Mouse (Mus musculus) heart, postnatal 0 days (tissue): ENCODE measurements around the gene Ralbp1. TPM values are rescaled to one million over a fixed set of nuclear protein-coding genes. Genes with fewer than 3 reads are reported as not detected.

Experiments
- ATAC-seq: fragments of 200-750 bp; cut with Nextera tagmentation; 2 replicates; pipeline ENCODE4 v1.8.0; 2017; ENCODE audit warnings: low read depth, moderate number of reproducible peaks, moderate library complexity; ENCODE audit not compliant: insufficient read depth
- DNase-seq: peaks from one replicate; pipeline ENCODE4 v3.0.0-alpha.2; 2016; ENCODE audit warnings: low spot score
- H3K27ac ChIP-seq: fragments of 300-500 bp; sonication (generic); 2 replicates; pipeline ENCODE4 v1.5.1; 2014; ENCODE audit warnings: low read depth, mild to moderate bottlenecking
- H3K27me3 ChIP-seq: fragments of 300-500 bp; sonication (generic); 2 replicates; pipeline ENCODE4 v1.6.1; 2014; ENCODE audit warnings: low read length, mixed read lengths; ENCODE audit not compliant: control insufficient read depth, insufficient read depth
- H3K36me3 ChIP-seq: fragments of 300-500 bp; sonication (generic); replicated peaks from 2 replicates; pipeline ENCODE4 v1.6.1; 2014; ENCODE audit warnings: low read length, mixed read lengths; ENCODE audit not compliant: control insufficient read depth, insufficient read depth
- H3K4me1 ChIP-seq: fragments of 300-500 bp; sonication (generic); 2 replicates; pipeline ENCODE4 v1.6.1; 2014; ENCODE audit warnings: antibody characterized with exemption; ENCODE audit not compliant: control insufficient read depth, insufficient read depth
- H3K4me2 ChIP-seq: fragments of 300-500 bp; sonication (generic); 2 replicates; pipeline ENCODE4 v1.6.1; 2014; ENCODE audit warnings: low read depth, mild to moderate bottlenecking, low read length, moderate library complexity
- H3K4me3 ChIP-seq: fragments of 300-500 bp; sonication (generic); 2 replicates; pipeline ENCODE4 v1.5.1; 2014; ENCODE audit warnings: low read depth, low read length
- H3K9ac ChIP-seq: fragments of 300-500 bp; sonication (generic); replicated peaks from 2 replicates; pipeline ENCODE4 v1.6.1; 2014; ENCODE audit warnings: low read depth, low read length, mixed read lengths
- H3K9me3 ChIP-seq: fragments of 300-500 bp; sonication (generic); replicated peaks from 2 replicates; pipeline ENCODE4 v1.6.1; 2016; ENCODE audit warnings: low read length; ENCODE audit not compliant: control insufficient read depth
- CTCF ChIP-seq: IDR thresholded peaks from 2 replicates; pipeline ENCODE4 v1.5.1; 2016; ENCODE audit warnings: antibody characterized with exemption, control low read depth, low read depth
- EP300 ChIP-seq: IDR thresholded peaks from 2 replicates; pipeline ENCODE4 v1.6.1; 2016; ENCODE audit warnings: antibody characterized with exemption, low read depth
- WGBS: fragments of 180-500 bp; shearing (Covaris S2); extraction: QIAGEN DNeasy Blood & Tissue Kit; methylation state at CpG from one replicate; pipeline ENCODE4 v1.1.7; 2014; 5-methylcytosine and 5-hydroxymethylcytosine counted together
- polyA plus RNA-seq: library from polyadenylated mRNA; unstranded; fragments of >200 nt; fragmentation: Nextera tagmentation; extraction: Ambion mirVana; gene quantifications from 2 replicates; pipeline ENCODE4 v1.2.1, GENCODE M21; 2015
- total RNA-seq: library from RNA; depleted of rRNA; stranded (reverse); fragments of >200 nt; gene quantifications from 2 replicates; pipeline ENCODE4 v1.2.3, GENCODE M21; 2014; ENCODE audit warnings: low replicate concordance

The Ralbp1 gene
- total and polyA plus RNA-seq, 2 experiments from 2014 or later, result 37.9 to 39.0 TPM

- H3K4me2 ChIP-seq, result peak overlapping the region; percentile 50
- H3K4me3 ChIP-seq, result no peak overlapping the region
- H3K27ac ChIP-seq, result peak overlapping the region; percentile 95
- WGBS, result 10% methylated on average over 8 of the region's 8 CpGs
- H3K36me3 ChIP-seq, result no peaks in the 10 kb centered on the region
- H3K9me3 ChIP-seq, result no peaks in the 10 kb centered on the region
- TF ChIP-seq CTCF (no peak), EP300 (no peak)
- peaks cover 6% of the 10 kb centered on the region; the same call in 1 of the 2 replicates for H3K4me1 ChIP-seq
- peak; percentile 87 for DNase-seq
- peak overlapping the region; percentile 28; the same call in 1 of the 2 replicates for H3K9ac ChIP-seq
- H3K27me3 ChIP-seq, result no peaks in the 10 kb centered on the region
- ATAC-seq, result peak; percentile 96
These were observed 30.6 kb upstream of the Ralbp1 start for GRCm38 (mm10) chr17:65916135-65916668.

- DNase-seq (no peak), ATAC-seq (no peak)
- Histone ChIP-seq H3K27me3 (no peaks in the 10 kb centered on the region), H3K27ac (no peak overlapping the region), H3K4me3 (no peak overlapping the region), H3K9me3 (no peaks in the 10 kb centered on the region), H3K4me1 (peaks cover 6% of the 10 kb centered on the region; the same call in 1 of the 2 replicates), H3K9ac (no peak overlapping the region), H3K4me2 (no peak overlapping the region), H3K36me3 (no peaks in the 10 kb centered on the region)
- WGBS, result 71% methylated on average over 6 of the region's 6 CpGs
- TF ChIP-seq EP300, result no peak
These were observed 28.5 kb upstream of the Ralbp1 start for GRCm38 (mm10) chr17:65914083-65914482.

- WGBS, result 82% methylated on average over 2 of the region's 2 CpGs
These were observed 26.6 kb upstream of the Ralbp1 start for GRCm38 (mm10) chr17:65912202-65912601.

GRCm38 (mm10) chr17:65911285-65912069 is 25.9 kb upstream of the Ralbp1 start:
- DNase-seq (no peak), ATAC-seq (no peak)
- no peaks in the 10 kb centered on the region for H3K9me3 ChIP-seq
- TF ChIP-seq EP300 (no peak), CTCF (no peak)
- 76% methylated on average over 15 of the region's 15 CpGs for WGBS
- peaks cover 12% of the 10 kb centered on the region; the same call in 1 of the 2 replicates for H3K4me1 ChIP-seq
- no peak overlapping the region for H3K4me3 ChIP-seq
- H3K36me3 ChIP-seq, result no peaks in the 10 kb centered on the region
- H3K27me3 ChIP-seq, result no peaks in the 10 kb centered on the region
- H3K27ac ChIP-seq, result no peak overlapping the region
- no peak overlapping the region for H3K4me2 ChIP-seq
- H3K9ac ChIP-seq, result no peak overlapping the region

More at GRCm38 (mm10) chr17:65912202-65912601, 26.6 kb upstream of the Ralbp1 start:
- Histone ChIP-seq H3K9me3 (no peaks in the 10 kb centered on the region), H3K4me2 (no peak overlapping the region), H3K27ac (no peak overlapping the region), H3K4me3 (no peak overlapping the region), H3K27me3 (no peaks in the 10 kb centered on the region), H3K4me1 (peaks cover 6% of the 10 kb centered on the region; the same call in 1 of the 2 replicates), H3K9ac (no peak overlapping the region), H3K36me3 (no peaks in the 10 kb centered on the region)
- ATAC-seq, result no peak
- no peak for TF ChIP-seq EP300
- no peak for TF ChIP-seq CTCF
- no peak for DNase-seq

- TF ChIP-seq EP300 (no peak), CTCF (no peak)
- ATAC-seq (no peak), DNase-seq (no peak)
These were observed 22.7 kb upstream of the Ralbp1 start for GRCm38 (mm10) chr17:65908270-65908669.

More at GRCm38 (mm10) chr17:65908270-65908669, 22.7 kb upstream of the Ralbp1 start:
- H3K27me3 ChIP-seq, result no peaks in the 10 kb centered on the region
- no peak overlapping the region for H3K9ac ChIP-seq
- H3K4me1 ChIP-seq, result 0 out of 2 replicates have a peak, but pooled peaks cover 6% of the 10 kb centered on the region
- H3K27ac ChIP-seq, result no peak overlapping the region
- no peak overlapping the region for H3K4me3 ChIP-seq
- H3K9me3 ChIP-seq, result no peaks in the 10 kb centered on the region
- H3K4me2 ChIP-seq, result no peak overlapping the region
- H3K36me3 ChIP-seq, result no peaks in the 10 kb centered on the region
